ENCODE assay signal across 9 mouse cellular contexts in the genomic region with DNA sequence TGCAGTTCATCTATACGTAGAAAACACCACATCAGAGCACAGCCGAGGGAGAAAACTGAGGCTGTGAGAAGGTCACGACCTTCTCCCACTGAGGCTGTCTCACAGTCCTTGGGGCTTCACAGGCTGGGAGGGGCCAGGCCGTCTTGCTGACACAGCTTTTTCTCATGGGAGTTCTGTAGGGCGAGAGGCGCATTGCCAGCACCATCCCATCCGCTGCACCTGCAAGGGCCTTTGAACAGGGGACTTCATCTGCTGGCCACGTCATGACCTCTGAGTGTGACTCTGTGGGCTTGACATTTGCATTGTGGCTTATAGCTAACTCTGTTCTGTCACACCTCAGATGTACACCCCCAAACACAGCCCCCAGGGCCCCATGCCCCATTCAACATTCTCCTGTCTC. TPM values are rescaled to one million over a fixed set of nuclear protein-coding genes. Genes with fewer than 3 reads are reported as not detected.
A peak's percentile ranks its signal among the peaks of the same experiment; 100 is the strongest.
DNase-seq lines count a peak whose midpoint lies in the region; ATAC-seq and TF ChIP-seq lines count a peak whose summit lies in the region.
"Had no signal": no experiment of that assay in that cellular context is flagged by ENCODE, and none has a peak within 500 bp of the region (broad histone marks: within the 10 kb centered on the region; RNA-seq: fewer than 3 reads in every experiment).

No protein-coding gene starts in this region.

- no peaks in the 10 kb centered on the region for H3K36me3 ChIP-seq in heart, embryonic 12.5 days
- no peaks in the 10 kb centered on the region for H3K36me3 ChIP-seq in ES-E14 (ENCODE audit: control insufficient read depth, insufficient read depth, low read length, poor library complexity, severe bottlenecking)
- H3K36me3 ChIP-seq: limb, embryonic 13.5 days had no signal

- peak; percentile 52 to 66 for DNase-seq in heart, adult 18-20 months
- DNase-seq in A20 (ENCODE audit: low read depth, low spot score), result peak; percentile 73
- DNase-seq in ES-E14 (ENCODE audit: low read depth, low spot score), result peak; percentile 75
- DNase-seq in natural killer cell, adult 2 months (ENCODE audit: low spot score in 2 of 2), result peak; percentile 58 to 73
- DNase-seq in left cerebral cortex, adult 9 months (ENCODE audit: low spot score in 2 of 2), result no peak
- no peak for DNase-seq in right cerebral cortex, postnatal 4 days
- DNase-seq in cerebellum, adult 2 months, result no peak

- H3K27me3 ChIP-seq in heart, embryonic 12.5 days (replicated peaks), result no peaks in the 10 kb centered on the region
- H3K27me3 ChIP-seq in cerebellum, adult 2 months (ENCODE audit: control insufficient read depth, insufficient read depth, low read length), result no peaks in the 10 kb centered on the region
- H3K27me3 ChIP-seq: limb, embryonic 13.5 days had no signal

- H3K9ac ChIP-seq in heart, embryonic 12.5 days, result no peak overlapping the region
- no peak overlapping the region for H3K9ac ChIP-seq in ES-E14 (ENCODE audit: insufficient read depth, low read depth, low read length, poor library complexity, severe bottlenecking)

- H3K4me2 ChIP-seq in heart, embryonic 12.5 days, result no peak overlapping the region

- TF ChIP-seq CTCF in cerebellum, adult 2 months (IDR thresholded peaks at IDR 0.05; ENCODE audit: borderline replicate concordance, insufficient read depth, low read depth, low read length), result no peak

- WGBS in heart, embryonic 12.5 days, result 47% methylated on average over 8 of the region's 8 CpGs
- 73% methylated on average over 8 of the region's 8 CpGs for WGBS in cerebellum, adult 2 months

- H3K4me3 ChIP-seq in heart, embryonic 12.5 days, result no peak overlapping the region
- H3K4me3 ChIP-seq in ES-E14 (ENCODE audit: insufficient read depth in 1 of 2, low read depth in 1 of 2, low read length in 2 of 2, poor library complexity in 1 of 2, severe bottlenecking in 1 of 2), result peak overlapping the region; percentile 5 to 43; a peak in 3 of 4 replicates
- no peak overlapping the region for H3K4me3 ChIP-seq in cerebellum, adult 2 months (replicated peaks; ENCODE audit: insufficient read depth, low read depth, low read length)

- peaks cover 68% of the 10 kb centered on the region for H3K4me1 ChIP-seq in heart, embryonic 12.5 days (replicated peaks)
- H3K4me1 ChIP-seq in ES-E14 (ENCODE audit: control insufficient read depth in 2 of 2, insufficient read depth in 2 of 2, low read length in 2 of 2, poor library complexity in 1 of 2), result peaks cover 14 to 20% of the 10 kb centered on the region in 2 experiments
- H3K4me1 ChIP-seq in cerebellum, adult 2 months (ENCODE audit: control insufficient read depth, insufficient read depth, low read length), result no peaks in the 10 kb centered on the region

- TF ChIP-seq POLR2A in cerebellum, adult 2 months (IDR thresholded peaks at IDR 0.05; ENCODE audit: borderline replicate concordance, insufficient read depth, low read length), result no peak

- no peak for ATAC-seq in heart, embryonic 12.5 days (ENCODE audit: insufficient number of reproducible peaks, low FRiP score)

- in situ Hi-C loops in ES-E14 (cut with MboI; ENCODE audit: low sequenced_read_pairs in 2 of 2, unreplicated experiment in 2 of 2), result no loop called here

- H3K9me3 ChIP-seq in heart, embryonic 12.5 days (replicated peaks), result no peaks in the 10 kb centered on the region
- H3K9me3 ChIP-seq in ES-E14 (ENCODE audit: control insufficient read depth, insufficient read depth, low read depth, low read length), result no peaks in the 10 kb centered on the region
- H3K9me3 ChIP-seq: limb, embryonic 13.5 days had no signal

- H3K27ac ChIP-seq in heart, embryonic 12.5 days (ENCODE audit: poor library complexity, severe bottlenecking), result no peak overlapping the region
- H3K27ac ChIP-seq in ES-E14 (ENCODE audit: insufficient read depth, low read depth, low read length, poor library complexity, severe bottlenecking), result peak overlapping the region; percentile 86; the same call in 1 of the 2 replicates
- H3K27ac ChIP-seq in cerebellum, adult 2 months (ENCODE audit: insufficient read depth, low read length), result no peak overlapping the region

TF ChIP-seq in ES-E14, 5 proteins besides CTCF, POLR2A, EP300 and RAD21:
- TF ChIP-seq MAFK (IDR thresholded peaks at IDR 0.05; ENCODE audit: insufficient read depth, low read depth, low read length), result peak; percentile 99
- no peak for TF ChIP-seq ZNF384 (IDR thresholded peaks at IDR 0.05; ENCODE audit: low read depth, low read length)

RNA-seq across cellular contexts. Expression of gene Sec14l1, which starts 22.3 kb away (rescaled TPM):
- total RNA-seq in heart, adult 18-20 months (2021), result 10 to 100 TPM; 86.8 to 98.2 TPM
- 53.4 and 56.6 TPM in 2 replicates for polyA plus RNA-seq in heart, embryonic 12.5 days (2016; fragmentation: Nextera tagmentation; extraction: Ambion mirVana)
- total RNA-seq in ES-E14 (2012; rRNA removed), result 36.7 and 43.6 TPM in 2 replicates
- 124 and 137 TPM in 2 replicates for polyA plus RNA-seq in cerebellum, adult 2 months (2012; rRNA removed)

Comparison
In these comparisons a context has a peak if more than half of its experiments do, and no peak if none do; other contexts are left out.
1. DNase-seq: peak in heart, adult 18-20 months (2 of 2), A20 (single experiment), ES-E14 (single experiment) and natural killer cell, adult 2 months (2 of 2); none in left cerebral cortex, adult 9 months (0 of 2), right cerebral cortex, postnatal 4 days (single experiment) and cerebellum, adult 2 months (0 of 2).
2. H3K4me3 ChIP-seq: peak in ES-E14 (2 of 2); none in heart, embryonic 12.5 days (single experiment) and cerebellum, adult 2 months (single experiment).